Mouse (Mus musculus) cerebral cortex, adult 2 months (tissue): ENCODE measurements around the gene Skint9.

Experiments used
- WGBS: fragments of 180-500 bp; shearing (Covaris S2); methylation state at CpG from one replicate; pipeline ENCODE4 v1.1.7; 2018; 5-methylcytosine and 5-hydroxymethylcytosine counted together

Skint9 gene

GRCm38 (mm10) chr4:112433885-112434284, at the start of gene Skint9:
Skint9 (minus strand) TSS chr4:112433985.

GRCm38 (mm10) chr4:112432685-112433084, 1.1 kb downstream of the Skint9 start:
- 49% methylated on average over 1 of the region's 1 CpGs for WGBS

- WGBS = 92% methylated on average over 17 of the region's 17 CpGs
Observed at GRCm38 (mm10) chr4:112349111-112349510, 84.7 kb downstream of the Skint9 start.
